Mouse (Mus musculus) lung, adult 2 months (tissue): Measurements from ENCODE around the gene Prim2.

Experiments used
- CTCF ChIP-seq: fragments of 200-500 bp; IDR thresholded peaks from 2 replicates; pipeline ENCODE4 v1.5.1; 2011; ENCODE audit warnings: mild to moderate bottlenecking, low read length, control low read depth; ENCODE audit not compliant: insufficient read depth
- POLR2A ChIP-seq: fragments of 200-500 bp; IDR thresholded peaks from 2 replicates; pipeline ENCODE4 v1.6.1; 2011; ENCODE audit warnings: low read depth, mild to moderate bottlenecking, control low read depth, low read length, borderline replicate concordance; ENCODE audit errors: extremely low read depth

- TF ChIP-seq CTCF (no peak), POLR2A (no peak)
Observed at GRCm38 (mm10) chr1:33688810-33689209, 19.2 kb upstream of the Prim2 start.
